Mouse (Mus musculus) MEL (cell line): ENCODE measurements at regions not wholly inside any gene's neighbourhood (a gene's known extent, or its start where the extent isn't known, plus 50 kb on each side); places are given as distances from the start of the nearest gene placed in this dataset.

Source experiments
- CTCF ChIP-seq, 3 experiments: IDR thresholded peaks in 2 of 3; conservative IDR thresholded peaks in 1 of 3; 2 replicates each; pipeline ENCODE4 v1.5.1; 2011 to 2012; ENCODE audit warnings: low read length in 3 of 3, low read depth in 2 of 3, mild to moderate bottlenecking in 2 of 3, improper control_type of control experiment in 1 of 3, inconsistent platforms in 1 of 3, mixed read lengths in 1 of 3, moderate library complexity in 1 of 3; ENCODE audit not compliant: control insufficient read depth in 1 of 3, insufficient read depth in 1 of 3, poor library complexity in 1 of 3, severe bottlenecking in 1 of 3
- GATA1 ChIP-seq: IDR thresholded peaks from 2 replicates; pipeline ENCODE4 v1.6.1; 2011; ENCODE audit warnings: low read depth, low read length, improper control_type of control experiment
- HCFC1 ChIP-seq: IDR thresholded peaks from 2 replicates; pipeline ENCODE4 v1.6.1; 2012; ENCODE audit warnings: low read depth, mild to moderate bottlenecking, inconsistent platforms, low read length, improper control_type of control experiment, moderate library complexity
- MAFK ChIP-seq: IDR thresholded peaks from 2 replicates; pipeline ENCODE4 v1.6.1; 2011; ENCODE audit warnings: low read depth, mild to moderate bottlenecking, low read length, improper control_type of control experiment, borderline replicate concordance
- MAX ChIP-seq: IDR thresholded peaks from 2 replicates; pipeline ENCODE4 v1.6.1; 2011; ENCODE audit warnings: low read length, improper control_type of control experiment
- POLR2A ChIP-seq, 2 experiments: IDR thresholded peaks; 2 replicates each; pipeline ENCODE4 v1.6.1; 2011 to 2012; ENCODE audit warnings: low read length in 2 of 2, mild to moderate bottlenecking in 2 of 2, control low read depth in 1 of 2, improper control_type of control experiment in 1 of 2, low read depth in 1 of 2, moderate library complexity in 1 of 2; ENCODE audit not compliant: control insufficient read depth in 1 of 2, insufficient read depth in 1 of 2, poor library complexity in 1 of 2
- UBTF ChIP-seq: IDR thresholded peaks from 2 replicates; pipeline ENCODE4 v1.6.1; 2012; ENCODE audit warnings: low read depth, mild to moderate bottlenecking, inconsistent platforms, low read length, improper control_type of control experiment, moderate library complexity, borderline replicate concordance; ENCODE audit not compliant: insufficient read depth
- USF1 ChIP-seq: IDR thresholded peaks from 2 replicates; pipeline ENCODE4 v1.6.1; 2014; ENCODE audit warnings: low read depth, mild to moderate bottlenecking, inconsistent platforms, low read length, improper control_type of control experiment, moderate library complexity

DNA sequence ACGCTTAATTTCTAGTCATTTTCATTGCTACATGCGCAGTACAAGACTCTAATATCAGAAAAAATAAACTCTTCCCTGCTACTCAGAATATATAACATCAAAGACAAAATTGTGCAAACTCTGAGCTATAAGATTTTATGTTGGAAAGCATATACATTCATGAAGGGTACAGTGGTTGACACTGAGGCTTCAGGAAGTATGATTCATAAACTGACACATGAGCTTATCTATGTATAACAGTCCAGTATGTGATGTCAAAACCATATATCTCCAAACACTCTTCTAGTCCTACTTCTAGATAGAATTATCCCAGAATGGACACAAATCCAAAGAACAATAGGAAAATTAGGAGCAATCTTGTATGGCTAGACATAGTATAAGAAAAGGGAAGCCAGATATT lies 177.5 kb upstream of the Gm10192 start:
- no peak for TF ChIP-seq HCFC1
- no peak for TF ChIP-seq UBTF
- TF ChIP-seq GATA1 = no peak
- TF ChIP-seq CTCF (IDR thresholded peaks at IDR 0.05 in 2 of 3, conservative IDR thresholded peaks at IDR 0.05 in 1 of 3; ENCODE audit: control insufficient read depth in 1 of 3, insufficient read depth in 1 of 3, low read depth in 2 of 3, low read length in 3 of 3, poor library complexity in 1 of 3, severe bottlenecking in 1 of 3) = no peak
- no peak for TF ChIP-seq MAX
- TF ChIP-seq POLR2A (IDR thresholded peaks at IDR 0.05; ENCODE audit: control insufficient read depth in 1 of 2, insufficient read depth in 1 of 2, low read depth in 1 of 2, low read length in 2 of 2, poor library complexity in 1 of 2) = no peak
- no peak for TF ChIP-seq MAFK
- TF ChIP-seq USF1 = no peak
